Mouse (Mus musculus): ENCODE measurements at regions not wholly inside any gene's neighbourhood (a gene's known extent, or its start where the extent isn't known, plus 50 kb on each side); places are given as distances from the start of the nearest gene placed in this dataset.

GRCm38 (mm10) chr7:136346531-136346930, 547.9 kb upstream of the Mgmt start:
- Histone ChIP-seq H3K79me2 (ENCODE audit: control insufficient read depth, insufficient read depth) (no peaks in the 10 kb centered on the region), H3K36me3 (ENCODE audit: control insufficient read depth, insufficient read depth) (no peaks in the 10 kb centered on the region), H3K4me3 (no peak overlapping the region), H3K27me3 (ENCODE audit: control insufficient read depth, insufficient read depth, insufficient read length) (no peaks in the 10 kb centered on the region), H3K4me2 (ENCODE audit: low read depth) (no peak overlapping the region), H3ac (ENCODE audit: control insufficient read depth, insufficient read length) (no peak overlapping the region)
- TF ChIP-seq MAX (IDR thresholded peaks at IDR 0.05; ENCODE audit: low read depth), result no peak
- TF ChIP-seq USF1 (IDR thresholded peaks at IDR 0.05; ENCODE audit: low read depth), result no peak
- TF ChIP-seq E2F4 (IDR thresholded peaks at IDR 0.05; ENCODE audit: insufficient read depth), result no peak
- TF ChIP-seq MYOG (IDR thresholded peaks at IDR 0.05; ENCODE audit: control insufficient read depth in 1 of 3, insufficient read depth in 1 of 3, insufficient read length in 2 of 3, low read depth in 2 of 3), result no peak
- no peak for TF ChIP-seq SRF (IDR thresholded peaks at IDR 0.05; ENCODE audit: control insufficient read depth, insufficient read length, low read depth)
- no peak for TF ChIP-seq REST (IDR thresholded peaks at IDR 0.05; ENCODE audit: insufficient read depth, insufficient read length)
- TF ChIP-seq POLR2A (IDR thresholded peaks at IDR 0.05; ENCODE audit: insufficient read length, low read depth), result no peak
- TF ChIP-seq CEBPB (IDR thresholded peaks at IDR 0.05; ENCODE audit: insufficient read depth, poor library complexity, severe bottlenecking), result no peak
- TF ChIP-seq MYOD1 (IDR thresholded peaks at IDR 0.05; ENCODE audit: control insufficient read depth in 1 of 3, insufficient read length in 2 of 3, low read depth in 2 of 3), result no peak
- TF ChIP-seq POLR2AphosphoS2 (IDR thresholded peaks at IDR 0.05; ENCODE audit: insufficient read length, low read depth), result no peak
- TF ChIP-seq TCF3 (IDR thresholded peaks at IDR 0.05; ENCODE audit: insufficient read length, low read depth), result no peak
- TF ChIP-seq TCF12 (IDR thresholded peaks at IDR 0.05; ENCODE audit: insufficient read depth, poor library complexity, severe bottlenecking), result no peak

GRCm38 (mm10) chr7:136348309-136348708, 546.1 kb upstream of the Mgmt start:
- TF ChIP-seq E2F4 (IDR thresholded peaks at IDR 0.05; ENCODE audit: insufficient read depth) (no peak), POLR2A (IDR thresholded peaks at IDR 0.05; ENCODE audit: insufficient read length, low read depth) (no peak), TCF12 (IDR thresholded peaks at IDR 0.05; ENCODE audit: insufficient read depth, poor library complexity, severe bottlenecking) (no peak), MAX (IDR thresholded peaks at IDR 0.05; ENCODE audit: low read depth) (no peak)
- no peak overlapping the region for H3K4me3 ChIP-seq

GRCm38 (mm10) chr7:136349651-136350050, 544.8 kb upstream of the Mgmt start:
- H3ac ChIP-seq (ENCODE audit: control insufficient read depth, insufficient read length), result no peak overlapping the region
- H3K79me2 ChIP-seq (ENCODE audit: control insufficient read depth, insufficient read depth), result no peaks in the 10 kb centered on the region
- H3K27me3 ChIP-seq (ENCODE audit: control insufficient read depth, insufficient read depth, insufficient read length), result no peaks in the 10 kb centered on the region
- no peak overlapping the region for H3K4me3 ChIP-seq
- H3K4me2 ChIP-seq (ENCODE audit: low read depth), result no peak overlapping the region
- TF ChIP-seq E2F4 (IDR thresholded peaks at IDR 0.05; ENCODE audit: insufficient read depth) (no peak), MYOD1 (IDR thresholded peaks at IDR 0.05; ENCODE audit: control insufficient read depth in 1 of 3, insufficient read length in 2 of 3, low read depth in 2 of 3) (no peak), TCF12 (IDR thresholded peaks at IDR 0.05; ENCODE audit: insufficient read depth, poor library complexity, severe bottlenecking) (no peak), SRF (IDR thresholded peaks at IDR 0.05; ENCODE audit: control insufficient read depth, insufficient read length, low read depth) (no peak), USF1 (IDR thresholded peaks at IDR 0.05; ENCODE audit: low read depth) (no peak)
- H3K36me3 ChIP-seq (ENCODE audit: control insufficient read depth, insufficient read depth), result no peaks in the 10 kb centered on the region

More at GRCm38 (mm10) chr7:136348309-136348708, 546.1 kb upstream of the Mgmt start:
- H3ac ChIP-seq (ENCODE audit: control insufficient read depth, insufficient read length), result no peak overlapping the region
- H3K79me2 ChIP-seq (ENCODE audit: control insufficient read depth, insufficient read depth), result no peaks in the 10 kb centered on the region
- H3K4me2 ChIP-seq (ENCODE audit: low read depth), result no peak overlapping the region
- no peaks in the 10 kb centered on the region for H3K27me3 ChIP-seq (ENCODE audit: control insufficient read depth, insufficient read depth, insufficient read length)
- H3K36me3 ChIP-seq (ENCODE audit: control insufficient read depth, insufficient read depth), result no peaks in the 10 kb centered on the region

GRCm38 (mm10) chr7:136357011-136357410, 537.4 kb upstream of the Mgmt start:
- no peak overlapping the region for H3ac ChIP-seq (ENCODE audit: control insufficient read depth, insufficient read length)
- H3K4me2 ChIP-seq (ENCODE audit: low read depth), result no peak overlapping the region
- no peaks in the 10 kb centered on the region for H3K79me2 ChIP-seq (ENCODE audit: control insufficient read depth, insufficient read depth)
- no peak for TF ChIP-seq CEBPB (IDR thresholded peaks at IDR 0.05; ENCODE audit: insufficient read depth, poor library complexity, severe bottlenecking)
- H3K36me3 ChIP-seq (ENCODE audit: control insufficient read depth, insufficient read depth), result no peaks in the 10 kb centered on the region
- no peaks in the 10 kb centered on the region for H3K27me3 ChIP-seq (ENCODE audit: control insufficient read depth, insufficient read depth, insufficient read length)
- no peak overlapping the region for H3K4me3 ChIP-seq

DNA sequence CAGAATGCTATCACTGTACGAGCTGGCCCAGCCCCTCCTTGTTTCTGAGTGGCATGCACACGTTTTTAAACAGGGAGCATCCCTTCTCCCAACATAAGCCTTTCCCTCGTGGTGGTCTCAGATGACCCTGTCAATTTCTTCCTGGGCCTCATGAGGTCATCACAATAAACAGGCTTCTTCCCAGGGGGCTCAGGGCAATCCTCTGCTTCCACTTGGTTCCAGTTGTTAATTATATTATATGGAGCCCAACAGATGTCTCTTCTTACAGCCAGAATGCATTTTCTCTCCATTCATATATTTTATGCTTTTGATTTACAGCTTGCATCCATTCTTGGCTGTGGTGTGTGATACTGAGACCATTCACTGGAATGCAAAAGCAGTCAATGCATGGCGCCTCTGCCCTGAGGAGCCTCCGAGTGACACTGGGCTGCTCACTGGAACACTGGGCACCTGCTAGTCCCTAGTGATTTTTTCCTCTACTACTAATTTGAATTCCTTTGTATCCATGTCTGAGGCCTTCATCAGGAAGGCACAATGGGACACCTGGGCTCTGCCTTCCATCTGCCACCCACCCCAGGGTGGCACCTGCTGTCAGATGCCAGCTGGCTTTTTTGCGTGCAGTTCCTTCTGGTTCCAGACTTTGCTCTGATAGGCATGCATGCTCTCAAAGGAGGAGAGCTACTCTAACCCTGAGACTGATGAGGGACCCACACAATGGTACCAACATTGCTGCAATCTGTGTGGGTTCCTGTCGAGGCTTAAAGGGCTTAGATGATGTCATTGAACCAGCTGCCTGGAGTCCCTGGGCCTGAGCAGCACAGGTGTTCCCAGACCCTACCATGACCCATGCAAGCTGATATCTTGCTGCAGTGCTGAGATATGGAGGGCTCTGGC, 528.8 kb upstream of the Mgmt start:
- H3ac ChIP-seq (ENCODE audit: control insufficient read depth, insufficient read length), result no peak overlapping the region
- no peak overlapping the region for H3K4me2 ChIP-seq (ENCODE audit: low read depth)
- TF ChIP-seq SRF (IDR thresholded peaks at IDR 0.05; ENCODE audit: control insufficient read depth, insufficient read length, low read depth) (no peak), USF1 (IDR thresholded peaks at IDR 0.05; ENCODE audit: low read depth) (no peak), REST (IDR thresholded peaks at IDR 0.05; ENCODE audit: insufficient read depth, insufficient read length) (no peak), TCF12 (IDR thresholded peaks at IDR 0.05; ENCODE audit: insufficient read depth, poor library complexity, severe bottlenecking) (no peak), MYOD1 (IDR thresholded peaks at IDR 0.05; ENCODE audit: control insufficient read depth in 1 of 3, insufficient read length in 2 of 3, low read depth in 2 of 3) (no peak), POLR2A (IDR thresholded peaks at IDR 0.05; ENCODE audit: insufficient read length, low read depth) (no peak), MYOG (IDR thresholded peaks at IDR 0.05; ENCODE audit: control insufficient read depth in 1 of 3, insufficient read depth in 1 of 3, insufficient read length in 2 of 3, low read depth in 2 of 3) (no peak)
- no peaks in the 10 kb centered on the region for H3K79me2 ChIP-seq (ENCODE audit: control insufficient read depth, insufficient read depth)
- no peak overlapping the region for H3K4me3 ChIP-seq
- H3K27me3 ChIP-seq (ENCODE audit: control insufficient read depth, insufficient read depth, insufficient read length), result no peaks in the 10 kb centered on the region
- H3K36me3 ChIP-seq (ENCODE audit: control insufficient read depth, insufficient read depth), result no peaks in the 10 kb centered on the region

Measured in myocyte (in vitro differentiated cells).